Mouse (Mus musculus) ovary, postnatal 36 days (tissue): ENCODE measurements around the gene Mtus2.

Experiments used
- DNase-seq: peaks from one replicate; pipeline ENCODE4 v3.0.0; 2022; ENCODE audit warnings: low spot score, mixed read lengths

Gene Mtus2

DNA sequence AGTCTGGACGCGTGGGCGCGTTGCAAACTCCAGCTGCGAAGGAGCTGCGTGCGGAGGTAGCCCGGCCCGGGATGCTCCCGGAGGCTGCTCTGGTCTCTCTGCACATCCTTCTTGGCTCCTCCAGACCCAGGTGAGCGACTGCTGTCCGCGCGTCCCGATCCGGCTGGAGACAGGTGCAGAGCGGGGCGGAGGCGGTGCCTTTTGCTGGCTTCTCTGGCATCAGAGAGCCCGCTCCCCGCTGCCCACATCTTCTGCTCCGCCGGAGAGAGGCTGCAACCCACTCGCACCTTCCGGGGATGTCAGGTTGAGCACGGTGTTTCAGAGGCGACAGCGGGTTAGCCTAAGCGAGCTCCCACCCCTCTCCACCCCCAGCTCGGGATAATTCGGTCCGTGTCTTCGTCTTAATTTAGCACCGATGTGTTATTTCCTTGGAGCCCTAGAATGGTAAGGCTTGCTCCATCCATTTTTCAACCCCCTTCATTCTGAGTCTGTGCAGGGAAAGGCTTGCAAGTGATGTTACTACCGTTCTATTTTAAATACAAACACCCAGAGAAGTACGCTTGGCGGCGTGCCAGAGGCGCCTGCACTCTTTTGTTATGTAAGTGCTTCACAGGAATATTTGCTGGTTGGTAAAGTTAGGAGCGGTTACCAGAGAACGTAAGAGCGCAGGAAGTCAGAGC is 612 bp downstream of the Mtus2 start:
- DNase-seq = peak; percentile 12

DNA sequence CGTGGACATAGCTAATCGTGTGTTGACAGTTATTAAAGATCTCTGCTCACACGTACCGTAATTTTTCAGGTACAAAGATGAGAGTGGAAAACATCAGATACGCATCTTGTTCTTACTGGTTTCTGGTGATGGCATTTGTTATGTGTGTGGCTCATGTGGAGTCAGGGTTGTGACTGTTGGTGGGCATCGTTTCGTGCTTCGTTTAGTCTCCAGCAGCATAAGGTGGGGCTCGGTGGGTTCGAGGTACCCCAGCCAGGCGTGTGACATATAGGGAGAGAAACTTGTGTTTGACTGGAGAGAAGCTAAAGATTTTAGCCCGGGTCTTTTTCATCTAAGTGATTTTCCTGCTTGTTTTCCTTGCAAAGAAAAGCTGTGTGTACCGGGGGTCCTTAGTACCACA is 1.4 kb downstream of the Mtus2 start:
- DNase-seq = no peak

DNA sequence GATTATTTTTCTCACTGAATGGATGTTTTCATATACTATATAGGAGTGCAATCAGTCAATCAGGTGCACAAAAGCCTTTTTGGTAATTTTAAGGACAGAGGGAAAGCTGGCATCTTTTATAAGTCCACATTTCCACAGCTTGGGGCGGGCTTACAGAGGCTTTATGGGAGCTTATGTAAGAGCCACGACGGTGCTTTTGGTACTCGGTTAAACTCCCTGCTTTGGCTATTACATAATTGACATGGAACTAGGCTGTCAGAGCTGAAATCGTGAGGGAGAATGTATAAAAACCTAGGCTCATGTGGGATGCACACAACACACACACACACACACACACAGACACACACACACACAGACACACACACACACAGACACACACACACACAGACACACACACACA is 2.0 kb downstream of the Mtus2 start:
- no peak for DNase-seq

DNA sequence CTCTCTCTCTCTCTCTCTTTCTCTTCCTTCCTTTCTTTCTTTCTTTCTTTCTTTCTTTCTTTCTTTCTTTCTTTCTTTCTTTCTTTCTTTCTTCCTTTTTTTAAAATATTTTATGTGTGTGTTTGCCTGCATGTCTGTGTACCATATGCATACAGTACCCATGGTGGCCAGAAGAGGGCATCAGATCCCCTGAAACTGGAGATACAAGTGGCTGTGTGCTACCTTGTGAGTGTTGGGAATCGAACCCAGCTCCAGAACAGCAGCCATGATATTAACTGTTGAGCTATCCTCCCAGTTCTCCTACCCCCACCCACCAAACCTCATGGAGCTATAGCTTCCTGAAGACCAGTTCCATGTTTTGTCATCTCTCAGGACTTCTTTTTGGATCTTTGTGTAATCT is 3.7 kb downstream of the Mtus2 start:
- no peak for DNase-seq

DNA sequence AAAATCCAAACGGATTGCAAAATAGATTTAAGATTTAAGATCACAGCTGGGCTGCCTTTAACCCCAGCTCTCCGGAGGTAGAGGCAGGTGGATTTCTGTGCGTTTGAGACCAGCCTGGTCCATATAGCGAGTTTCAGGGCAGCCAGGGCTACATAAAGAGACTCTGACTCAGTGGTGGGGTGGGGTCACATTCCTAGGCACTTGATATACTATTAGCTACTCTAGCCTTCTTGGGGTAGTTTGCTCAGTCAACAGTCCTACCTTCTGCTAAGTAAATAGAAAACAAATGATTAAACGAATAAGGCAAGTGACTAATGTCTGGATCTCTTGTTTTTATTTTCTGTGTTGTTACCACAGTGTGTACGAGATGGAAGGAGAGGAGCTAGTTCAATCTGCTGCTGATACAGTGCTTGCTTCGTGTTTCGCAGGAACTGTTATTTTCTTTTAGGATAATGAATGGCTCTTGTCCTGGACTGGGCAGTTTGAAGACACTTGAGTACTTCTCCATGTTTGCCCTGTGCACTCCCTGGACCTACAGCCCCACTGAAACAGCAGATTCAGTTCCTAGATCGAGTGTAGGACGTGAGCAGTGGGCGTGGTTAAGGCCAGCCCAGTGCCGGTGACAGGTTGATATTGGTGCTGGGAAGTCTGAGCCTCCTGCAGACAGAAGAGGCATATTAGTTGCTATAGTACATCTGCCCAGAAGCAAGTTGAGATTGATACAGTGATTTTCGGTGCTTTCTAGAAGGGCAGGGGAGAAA is 6.9 kb downstream of the Mtus2 start:
- DNase-seq = no peak

DNA sequence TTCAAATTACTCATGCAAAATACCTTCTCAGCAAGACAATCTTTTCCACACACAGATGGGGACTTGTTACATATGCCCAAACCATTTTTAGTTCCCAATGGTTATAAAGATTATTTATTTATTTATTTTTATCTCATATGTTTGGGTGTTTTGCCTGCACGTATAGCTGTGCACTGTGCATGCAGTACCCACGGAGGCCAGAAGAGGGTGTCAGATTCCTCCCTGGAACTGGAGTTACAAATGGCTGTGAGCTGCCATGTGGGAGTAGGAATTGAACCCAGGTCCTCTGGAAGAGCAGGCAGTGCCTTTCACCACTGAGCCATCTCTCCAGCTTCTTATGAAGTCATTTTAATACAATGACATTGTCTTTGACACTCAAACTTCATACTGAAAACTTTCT is 7.7 kb downstream of the Mtus2 start:
- DNase-seq = no peak

DNA sequence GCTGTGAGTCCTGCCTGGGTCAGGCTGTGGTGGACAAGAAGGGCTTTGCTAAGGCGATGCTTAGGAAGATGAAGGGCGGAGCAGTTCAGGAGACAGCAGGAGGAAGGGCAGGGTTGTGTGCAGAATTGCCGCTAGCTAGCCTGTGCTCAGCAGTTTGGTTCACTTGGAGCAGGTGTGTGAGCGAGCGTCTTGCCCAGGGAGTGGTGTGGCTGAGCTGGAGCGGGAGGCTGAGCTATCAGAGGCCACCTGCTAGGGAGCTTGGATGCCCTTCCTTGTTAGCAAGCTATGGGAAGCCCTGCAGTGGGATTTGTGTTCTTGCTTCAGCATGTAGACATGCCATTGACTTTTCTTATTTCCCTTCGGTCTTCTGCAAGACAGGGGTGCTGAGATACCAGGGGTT is 9.5 kb downstream of the Mtus2 start:
- no peak for DNase-seq

DNA sequence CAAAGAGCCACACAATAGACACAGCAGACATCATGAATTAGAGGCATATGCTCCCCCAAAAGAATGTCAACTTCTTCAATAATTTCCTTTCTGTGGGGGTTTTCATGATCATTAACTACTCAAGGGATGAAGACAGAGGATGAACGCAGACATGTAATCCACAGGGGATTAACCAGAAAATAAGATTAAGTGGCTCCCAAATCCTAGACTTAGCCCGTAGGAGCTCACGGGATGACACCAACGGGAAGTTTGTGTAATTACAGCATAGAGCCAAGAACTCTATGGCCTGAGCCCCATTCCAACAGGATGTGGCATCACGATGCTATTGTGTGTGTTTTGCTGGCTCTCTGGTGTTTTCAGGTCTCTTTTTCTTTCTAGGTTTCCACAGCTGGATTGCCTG is 12.4 kb downstream of the Mtus2 start:
- no peak for DNase-seq

DNA sequence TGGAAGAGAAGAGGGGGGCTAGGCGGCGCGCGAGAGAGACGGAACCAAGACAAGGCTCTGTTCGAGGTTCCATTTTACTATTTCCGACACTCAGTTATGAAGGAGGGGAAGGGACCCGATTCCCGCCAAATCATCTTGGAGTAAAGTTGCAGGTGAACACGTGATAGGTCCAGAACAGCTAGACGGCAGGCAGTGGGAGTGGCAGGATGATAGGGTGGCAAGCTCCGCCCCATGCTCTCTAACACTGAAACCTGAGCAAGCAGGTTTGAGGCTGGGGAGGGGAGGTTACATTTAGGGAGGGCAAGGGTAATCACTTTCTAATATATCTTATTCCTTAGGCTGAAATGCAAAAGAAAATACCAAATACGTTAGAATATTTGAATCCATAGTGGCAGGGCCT is 18.9 kb downstream of the Mtus2 start:
- no peak for DNase-seq

DNA sequence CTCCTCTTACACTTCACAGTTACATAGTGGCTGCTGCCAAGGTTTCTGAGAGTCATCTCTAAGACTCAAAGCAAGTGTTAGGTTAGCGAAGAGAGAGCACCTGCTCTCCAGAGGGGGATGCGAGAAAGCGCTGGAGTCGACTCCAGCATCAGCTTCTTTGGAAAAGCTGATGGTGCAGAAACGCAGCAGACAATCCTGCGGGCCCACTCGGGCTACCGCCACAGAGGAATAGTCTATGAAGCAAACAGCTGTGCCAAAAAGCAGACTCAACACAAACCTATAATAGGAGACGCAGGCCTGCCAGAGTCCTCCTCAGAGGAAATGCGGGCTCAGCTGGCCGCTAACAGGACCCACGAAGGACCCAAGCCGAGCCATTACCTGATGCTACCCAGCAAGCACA is 23.5 kb downstream of the Mtus2 start:
- DNase-seq = no peak

DNA sequence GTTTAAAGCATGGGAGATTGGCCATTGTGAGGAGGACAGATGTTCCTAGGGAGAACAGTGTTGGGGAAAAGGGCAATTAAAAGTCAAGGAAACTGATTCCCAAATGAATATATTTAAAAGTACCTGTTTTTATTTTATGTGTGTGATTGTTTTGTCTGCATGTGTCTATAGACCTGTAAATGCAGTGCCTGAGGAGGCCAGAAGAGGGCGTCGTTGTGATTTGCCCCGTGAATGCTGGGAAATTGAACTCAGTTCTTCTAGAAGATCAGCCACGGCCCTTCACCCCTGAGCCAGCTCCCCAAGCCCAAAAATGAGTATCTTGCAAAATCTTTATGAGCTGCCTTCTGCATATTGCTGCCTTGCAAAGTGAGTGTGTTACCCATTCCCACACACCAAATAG is 33.2 kb downstream of the Mtus2 start:
- DNase-seq = no peak

DNA sequence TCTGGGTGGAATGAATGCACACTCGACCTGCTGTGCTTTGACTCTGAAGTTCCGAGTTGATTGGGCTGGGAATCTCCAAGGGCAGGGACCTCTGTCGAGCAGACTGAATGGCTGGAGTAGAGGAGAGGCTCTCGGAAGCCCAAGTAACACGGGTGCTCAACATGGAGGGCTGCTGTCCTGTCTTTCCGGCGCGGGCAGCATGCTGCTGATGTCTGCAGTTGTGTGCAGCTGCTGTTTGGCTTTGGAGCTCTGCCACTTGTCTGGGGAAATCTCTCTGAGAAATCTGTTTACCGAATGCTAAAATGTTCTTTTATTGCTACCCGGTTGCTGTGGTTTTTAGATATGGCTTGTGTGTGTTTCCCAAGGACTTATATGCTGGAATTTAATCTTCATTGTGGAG is 33.7 kb downstream of the Mtus2 start:
- DNase-seq = no peak

DNA sequence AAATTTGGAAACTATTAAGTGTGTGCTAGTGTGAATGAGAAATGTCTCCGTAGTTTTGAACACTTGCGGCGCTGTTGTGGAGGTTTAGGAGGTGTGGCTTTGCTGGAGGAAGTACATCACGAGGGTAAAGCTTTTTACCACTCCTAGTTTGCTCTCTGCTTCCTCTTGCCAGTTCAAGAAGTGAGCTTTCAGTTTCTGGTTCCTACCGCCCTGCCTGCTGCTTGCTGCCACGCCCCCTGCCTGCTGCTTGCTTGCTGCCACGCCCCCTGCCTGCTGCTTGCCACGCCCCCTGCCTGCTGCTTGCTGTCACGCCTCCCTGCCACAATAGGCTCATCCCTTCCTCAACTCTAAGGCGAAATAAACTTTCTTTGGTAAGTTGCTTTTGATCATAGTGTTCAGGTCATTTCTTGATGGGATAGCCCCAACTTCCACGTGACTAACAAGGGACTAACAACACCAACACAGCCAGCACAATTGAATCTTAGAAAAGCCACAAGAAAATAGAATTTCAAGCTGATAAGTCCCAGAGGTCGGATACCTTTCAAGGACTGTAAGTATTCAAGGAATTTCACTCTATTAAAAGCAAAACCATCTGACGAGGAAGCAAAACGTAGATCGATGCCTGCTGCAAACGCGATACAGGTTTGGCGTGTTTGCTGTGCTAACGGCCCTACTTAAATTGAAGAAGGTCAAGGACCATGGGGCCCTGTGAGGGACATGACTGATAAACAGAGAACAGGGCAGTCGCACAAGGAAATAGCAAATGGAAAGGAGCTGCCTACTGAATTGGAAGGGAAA is 35.7 kb downstream of the Mtus2 start:
- DNase-seq = peak; percentile 68

DNA sequence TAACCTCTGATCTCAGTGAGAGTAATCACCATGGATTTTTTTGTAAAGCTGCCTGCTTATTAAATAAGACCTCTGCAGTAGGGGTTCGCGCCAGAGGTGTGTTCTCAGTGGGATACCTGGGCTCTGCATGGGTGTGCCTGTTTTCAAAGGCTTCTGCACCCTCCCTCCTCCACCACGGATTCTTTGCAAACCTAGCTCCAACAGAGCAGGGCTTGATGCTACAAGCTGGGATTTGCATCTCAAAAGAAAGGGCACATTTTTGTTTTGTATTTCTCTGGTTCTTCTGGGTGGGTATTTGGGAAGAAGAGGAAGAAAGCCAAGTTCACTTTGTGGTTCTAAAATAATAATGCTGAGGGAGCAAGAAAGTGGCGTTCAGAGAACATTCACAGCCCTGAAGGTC is 48.1 kb downstream of the Mtus2 start:
- DNase-seq = no peak

DNA sequence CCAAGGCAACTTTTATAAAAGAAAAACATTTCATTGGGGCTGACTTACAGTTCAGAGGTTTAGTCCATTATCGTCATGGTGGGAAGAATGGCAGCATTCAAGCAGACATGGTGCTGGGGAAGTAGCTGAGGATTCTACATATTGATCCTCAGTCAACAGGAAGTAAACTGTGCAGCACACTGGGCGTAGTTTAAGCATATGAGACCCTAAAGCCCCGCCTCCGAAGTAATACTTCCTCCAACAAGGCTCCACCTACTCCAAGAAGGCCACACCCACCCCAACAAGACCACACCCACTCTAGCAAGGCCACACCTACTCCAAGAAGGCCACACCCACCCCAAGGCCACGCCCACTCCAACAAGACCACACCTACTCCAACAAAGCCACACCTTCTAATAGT is 55.0 kb downstream of the Mtus2 start:
- no peak for DNase-seq

DNA sequence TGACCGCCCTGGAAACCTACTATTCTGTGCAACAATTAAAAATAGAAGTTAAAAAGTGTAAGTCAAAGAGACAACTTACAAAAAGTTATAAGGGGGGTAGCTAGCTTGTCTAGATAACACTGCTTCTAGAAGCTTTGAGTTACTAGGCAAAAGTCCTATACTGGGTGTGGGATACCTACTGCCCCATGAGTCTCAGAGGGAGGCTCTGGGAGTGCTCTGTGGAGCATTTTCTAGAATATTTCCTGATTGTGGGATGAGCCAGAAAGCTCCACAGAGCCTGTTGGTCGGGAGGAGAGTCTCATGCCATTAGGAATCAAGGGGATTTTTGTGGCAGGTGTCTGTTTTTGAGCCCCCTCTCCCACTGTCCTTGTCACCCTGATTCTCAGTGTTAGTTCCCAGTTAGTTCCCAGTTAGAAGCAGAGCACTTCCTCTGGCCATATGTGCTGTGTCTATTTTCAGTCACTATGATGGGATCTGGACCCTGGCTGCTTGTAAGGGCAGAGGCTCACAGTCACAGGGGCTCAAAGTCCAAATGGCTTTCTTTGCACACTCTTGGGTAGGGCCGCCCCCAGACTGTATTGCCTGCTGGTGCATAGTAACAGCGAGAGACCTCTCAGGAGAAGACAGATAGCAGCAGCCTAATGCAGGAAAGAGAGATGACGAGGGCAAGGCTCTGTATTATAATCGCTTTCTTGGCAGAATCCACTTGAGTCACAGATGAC is 57.2 kb downstream of the Mtus2 start:
- no peak for DNase-seq

DNA sequence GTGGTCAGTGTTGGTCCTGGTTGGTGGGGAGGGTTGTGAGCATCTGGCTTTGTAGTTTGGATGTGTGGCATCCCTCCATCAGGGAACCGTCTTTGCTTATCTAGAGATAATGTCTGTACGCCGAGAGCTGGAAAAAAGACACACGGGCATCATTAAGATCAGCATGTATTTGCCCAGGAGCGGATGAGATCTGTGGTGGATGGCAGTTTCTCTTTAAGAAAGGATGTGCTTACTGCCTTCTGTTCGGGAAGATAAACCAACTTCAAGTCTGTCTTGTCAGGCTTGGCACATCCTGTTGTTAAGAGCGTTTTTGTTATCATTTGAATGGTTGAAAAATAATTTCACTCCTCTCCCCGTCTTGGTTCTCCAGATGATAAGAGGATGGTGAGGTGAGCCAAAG is 58.3 kb downstream of the Mtus2 start:
- no peak for DNase-seq

DNA sequence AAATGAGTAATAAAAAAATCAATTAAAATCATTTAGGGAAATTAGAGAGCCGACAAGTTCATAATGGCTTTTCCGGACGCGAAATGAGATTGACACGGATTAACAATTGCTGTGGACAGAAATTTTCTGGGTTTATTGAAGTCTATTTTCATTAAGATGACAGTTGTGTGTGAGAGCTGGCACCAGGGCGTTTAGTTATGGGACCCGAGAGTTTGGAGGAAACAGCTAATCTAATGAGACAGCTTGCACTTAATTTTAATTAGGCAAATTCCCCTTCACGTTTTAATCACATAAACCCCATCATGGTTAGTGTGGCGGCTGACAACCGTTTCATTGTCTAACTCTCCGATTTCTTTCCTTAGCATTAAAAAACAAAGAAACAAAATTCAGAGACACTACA is 60.3 kb downstream of the Mtus2 start:
- DNase-seq = no peak

DNA sequence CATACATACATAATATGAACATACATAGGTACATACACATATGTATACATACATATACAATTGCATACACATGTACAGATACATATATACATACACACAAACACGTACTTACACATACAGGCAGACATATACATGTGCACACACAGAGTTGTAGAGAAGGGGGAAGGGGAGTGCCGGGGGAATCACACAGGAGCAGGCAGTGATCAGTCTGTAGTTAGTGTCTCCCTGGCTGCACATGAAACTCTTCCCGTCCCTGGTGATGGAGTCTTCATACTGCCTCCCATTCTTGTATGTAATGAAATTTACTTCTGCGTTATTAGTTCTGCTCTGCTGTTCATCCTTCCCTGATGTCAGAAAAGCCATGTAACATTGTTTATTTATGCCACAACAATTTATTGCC is 65.7 kb downstream of the Mtus2 start:
- DNase-seq = no peak

DNA sequence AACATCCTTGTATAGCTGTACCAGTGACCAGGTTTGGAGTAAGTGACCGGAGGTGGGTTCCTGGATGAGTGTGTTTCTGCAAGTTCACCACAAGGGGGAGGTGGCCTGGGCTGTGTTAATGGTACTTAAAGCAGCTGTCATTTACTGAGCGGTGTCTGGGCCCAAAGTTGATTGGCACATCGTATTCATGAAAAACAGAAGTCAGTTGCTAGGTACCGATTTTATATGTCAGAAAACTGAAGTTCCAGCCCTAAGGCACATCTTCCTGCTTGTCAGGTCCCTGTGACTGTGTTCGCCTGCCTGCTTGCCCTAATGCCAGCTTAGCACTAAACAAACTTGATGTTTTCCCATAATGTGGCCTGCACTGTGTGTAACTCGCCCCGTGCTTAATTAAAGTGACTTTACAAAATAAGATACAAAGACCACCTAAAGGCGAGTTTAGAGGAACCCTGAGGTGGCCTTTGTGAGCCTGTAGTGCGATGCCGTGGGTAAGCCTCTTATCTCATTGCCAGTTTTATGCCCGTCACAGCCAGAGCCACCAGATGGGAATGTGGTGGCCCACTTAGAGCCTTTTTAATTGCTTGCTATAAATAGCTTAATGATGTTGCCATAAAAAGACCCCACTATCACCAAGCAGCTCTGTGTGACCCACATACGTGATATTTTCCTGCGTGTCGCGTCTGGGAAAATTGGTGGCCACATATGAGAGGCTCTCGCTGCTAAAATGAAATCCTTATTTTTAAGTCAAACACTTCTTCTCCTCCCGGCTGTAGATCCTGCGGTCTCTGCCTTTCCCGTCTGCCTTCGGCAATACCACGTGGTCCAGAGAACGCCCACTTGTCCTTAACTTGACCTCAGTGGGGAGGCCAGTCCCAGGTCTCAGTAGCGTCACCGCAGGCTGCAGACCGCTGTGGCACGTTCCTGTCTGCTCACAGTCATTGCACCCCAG is 69.6 kb downstream of the Mtus2 start:
- DNase-seq = no peak

DNA sequence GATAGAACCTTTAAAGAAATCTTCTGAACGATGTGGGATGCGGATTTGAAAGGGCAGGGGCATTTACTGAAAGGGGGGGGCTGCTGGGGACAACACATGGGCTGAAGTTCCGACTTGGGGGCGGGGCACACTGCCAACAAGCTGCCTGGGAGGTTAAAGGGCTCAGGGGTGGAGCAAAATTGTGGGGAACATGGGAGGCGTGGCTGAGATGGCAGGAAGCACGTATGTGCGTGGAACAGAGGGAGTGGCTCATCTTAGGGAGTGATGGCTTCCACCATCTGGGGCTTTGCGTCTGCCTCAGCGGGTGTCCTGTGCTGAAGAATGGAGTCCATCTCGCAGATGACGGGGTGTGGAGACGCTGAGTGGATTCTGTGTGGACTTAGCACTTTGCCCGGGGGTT is 70.9 kb downstream of the Mtus2 start:
- DNase-seq = no peak
